Mouse (Mus musculus) small intestine, adult 2 months (tissue): ENCODE data around the gene Hs2st1.

Experiments used
- CTCF ChIP-seq: fragments of 200-500 bp; IDR thresholded peaks from 2 replicates; pipeline ENCODE4 v1.5.1; 2012; ENCODE audit warnings: low read depth, mild to moderate bottlenecking, control low read depth, inconsistent platforms, low read length, moderate library complexity, mixed read lengths; ENCODE audit not compliant: insufficient replicate concordance, insufficient read length; ENCODE audit errors: extremely low read depth
- POLR2A ChIP-seq: fragments of 200-500 bp; IDR thresholded peaks from 2 replicates; pipeline ENCODE4 v1.6.1; 2012; ENCODE audit warnings: low read depth, mild to moderate bottlenecking, control low read depth, inconsistent platforms, low read length, moderate library complexity

- no peak for TF ChIP-seq CTCF
- TF ChIP-seq POLR2A = no peak
Measured at GRCm38 (mm10) chr3:144421404-144422180, 148.4 kb downstream of the Hs2st1 start.
